Mouse (Mus musculus) gastrocnemius, postnatal 25 days (tissue): ENCODE results near the gene Zfp239. TPM values are rescaled to one million over a fixed set of nuclear protein-coding genes. Genes with fewer than 3 reads are reported as not detected.

ENCODE experiments used
- DNase-seq: peaks from one replicate; pipeline ENCODE4 v3.0.0; 2022
- total RNA-seq, 2 experiments: library from RNA; stranded (reverse); gene quantifications; 1 replicate in 1 of 2; 2 replicates in 1 of 2; pipeline ENCODE4 v1.2.3; 2021

Gene Zfp239
- total RNA-seq, 2 experiments from 2014 or later: 0.40 to 0.90 TPM

DNA sequence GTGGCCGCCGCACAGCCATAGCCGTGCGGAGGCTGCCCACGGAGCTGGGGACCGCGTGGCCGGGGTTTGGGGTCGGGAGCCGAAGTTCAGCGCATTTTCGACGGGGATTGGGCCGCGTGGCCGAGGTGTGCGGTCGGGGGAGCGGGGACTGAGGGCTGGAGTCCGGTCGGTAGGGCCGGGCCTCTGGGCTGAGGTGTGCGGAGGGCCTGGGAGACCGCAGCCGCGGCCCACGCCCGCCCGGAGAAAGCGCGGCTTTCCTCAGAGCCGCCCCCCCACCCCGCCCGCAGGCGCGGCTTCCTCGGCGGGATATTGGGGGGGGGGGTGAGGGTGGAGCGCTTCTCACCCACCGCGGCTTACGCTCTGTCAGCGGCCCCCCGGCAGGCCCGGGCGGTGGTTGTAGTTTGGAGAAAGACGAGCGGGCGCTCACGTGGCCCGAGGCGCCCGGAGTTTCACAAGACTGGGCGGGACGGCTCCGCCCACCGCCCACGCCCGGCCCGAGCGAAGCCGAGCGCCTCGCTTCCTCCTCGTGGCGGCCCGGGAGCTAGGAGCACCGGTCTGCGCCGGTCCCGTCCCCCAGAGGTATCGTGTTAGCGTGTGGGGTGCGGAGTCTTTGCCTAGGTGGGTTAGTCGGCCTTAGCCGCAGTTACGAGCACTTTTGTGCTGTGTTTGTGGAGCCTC lies 45.5 kb downstream of the Zfp239 start:
- peak; percentile 90 for DNase-seq

GRCm38 (mm10) chr6:117907979-117908355 lies 46.1 kb downstream of the Zfp239 start:
- peak; percentile 24 for DNase-seq

GRCm38 (mm10) chr6:117908424-117908900 lies 46.6 kb downstream of the Zfp239 start:
- no peak for DNase-seq

DNA sequence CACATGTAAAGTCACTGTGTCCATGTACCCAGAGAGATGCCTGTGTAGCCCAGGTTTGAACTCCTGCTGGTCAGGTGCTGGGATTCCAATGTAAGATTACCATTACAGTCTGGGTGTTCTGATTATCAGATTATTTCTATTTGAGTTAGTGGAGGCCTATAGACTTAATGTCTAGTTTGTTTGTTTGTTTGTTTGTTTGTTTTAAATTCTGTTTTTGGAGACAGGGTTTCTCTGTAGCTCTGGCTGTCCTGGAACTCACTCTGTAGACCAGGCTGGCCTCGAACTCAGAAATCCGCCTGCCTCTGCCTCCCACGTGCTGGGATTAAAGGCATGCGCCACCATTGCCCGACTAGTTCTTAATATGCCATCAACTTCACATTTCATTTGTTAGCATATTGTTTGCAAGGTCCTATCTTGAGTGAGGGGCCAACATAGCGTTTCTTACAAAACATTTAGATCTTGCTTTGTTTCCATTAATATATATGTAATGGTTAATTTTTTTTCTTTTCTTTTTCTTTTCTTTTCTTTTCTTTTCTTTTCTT lies 48.3 kb downstream of the Zfp239 start:
- no peak for DNase-seq

DNA sequence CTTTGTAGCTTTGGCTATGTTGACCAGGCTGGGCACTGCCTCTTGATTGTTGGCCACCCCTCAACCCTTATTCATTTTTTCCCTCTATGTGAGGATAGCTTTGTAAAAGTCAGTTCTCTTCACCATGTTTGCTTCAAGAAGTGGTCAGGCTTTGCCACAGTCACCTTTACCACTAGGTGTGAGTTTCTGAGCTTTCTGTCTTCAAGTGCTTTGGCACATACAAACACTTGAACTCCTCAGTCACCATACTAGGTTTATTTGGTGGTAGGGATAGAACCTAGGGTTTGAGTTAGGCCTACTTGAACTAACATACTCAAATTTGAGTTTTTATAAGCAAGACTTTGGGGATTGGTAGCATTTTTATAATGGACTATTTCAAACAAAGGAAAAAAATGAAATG lies 52.6 kb downstream of the Zfp239 start:
- no peak for DNase-seq

DNA sequence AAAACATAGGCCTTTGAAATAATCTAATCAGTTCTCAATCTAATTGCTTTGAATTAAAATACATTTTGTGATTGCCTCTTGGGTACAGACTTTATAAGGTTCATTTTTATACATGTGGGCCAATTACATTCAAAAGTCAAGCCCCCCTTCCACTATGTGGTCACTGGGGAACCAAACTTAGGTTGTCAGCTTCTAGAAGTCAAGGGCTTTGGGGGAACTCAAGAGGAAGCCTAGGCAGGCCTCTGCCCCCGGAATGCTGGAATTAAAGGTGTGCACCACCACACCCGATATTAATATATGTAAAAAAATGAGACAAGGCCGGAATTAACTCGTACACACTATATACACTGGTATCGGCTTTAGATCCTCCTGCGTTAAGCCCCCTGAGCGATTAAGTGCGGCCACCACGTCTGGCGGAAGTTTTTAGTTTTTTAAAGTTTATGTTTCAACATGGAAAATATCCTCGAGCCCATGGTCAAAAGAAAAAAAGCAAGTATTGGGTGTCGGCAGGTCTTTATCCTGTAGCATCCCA lies 54.4 kb downstream of the Zfp239 start:
- DNase-seq: no peak

DNA sequence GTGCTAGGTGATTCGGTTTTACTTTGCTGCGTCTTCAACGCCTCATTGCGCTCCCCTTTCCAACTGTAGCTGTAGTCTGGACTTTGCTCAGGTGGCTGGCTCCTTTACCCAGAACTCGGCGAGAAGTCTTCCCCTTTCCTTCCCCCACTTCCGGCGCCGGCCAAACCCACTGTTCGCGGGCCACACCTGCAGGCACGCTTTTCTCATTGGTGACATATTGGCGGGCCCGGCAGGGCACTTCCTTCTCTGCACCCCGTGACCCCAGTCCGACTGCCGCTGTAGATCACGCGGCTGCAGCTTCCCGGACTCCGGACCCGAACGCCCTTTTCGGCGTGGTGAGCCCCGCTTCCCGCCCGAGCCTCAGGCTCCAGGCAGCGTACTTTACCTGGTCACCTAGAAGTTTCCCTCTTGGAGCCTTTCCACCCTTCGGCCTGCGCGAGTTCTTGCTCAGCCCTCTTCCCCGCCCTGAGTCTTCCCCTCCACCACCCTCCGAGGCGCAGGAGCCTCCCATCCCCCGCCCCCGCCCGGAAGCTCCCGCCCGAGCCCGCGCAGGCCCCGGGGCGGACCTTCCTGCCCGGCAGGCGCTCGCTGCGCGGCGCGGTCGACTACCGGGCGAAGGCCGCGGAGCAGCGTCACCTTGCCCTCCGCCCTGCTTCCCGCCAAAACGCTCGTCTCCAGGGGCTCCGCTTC lies 55.0 kb downstream of the Zfp239 start:
- DNase-seq: peak; percentile 85

GRCm38 (mm10) chr6:117917576-117917975 lies 55.7 kb downstream of the Zfp239 start:
- peak; percentile 46 for DNase-seq

DNA sequence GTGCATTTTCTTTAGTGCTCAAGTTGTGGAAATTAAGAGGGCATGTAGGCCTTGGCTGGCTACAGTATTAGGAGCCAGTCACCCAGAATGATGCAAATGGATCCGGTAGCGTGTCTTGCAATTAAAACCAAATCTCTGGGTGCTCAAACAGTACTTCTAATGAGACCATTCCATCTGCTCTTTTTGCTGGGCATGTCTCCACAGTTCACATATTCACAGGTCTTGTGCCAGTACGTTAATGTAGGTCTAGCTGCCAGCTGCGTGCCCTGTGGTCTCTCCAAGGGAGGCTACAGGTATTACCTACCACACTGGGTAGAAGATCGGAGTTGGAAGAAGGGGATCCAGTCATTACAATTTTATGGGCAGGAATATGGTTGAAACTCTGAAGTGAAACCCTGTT lies 56.1 kb downstream of the Zfp239 start:
- DNase-seq: no peak

DNA sequence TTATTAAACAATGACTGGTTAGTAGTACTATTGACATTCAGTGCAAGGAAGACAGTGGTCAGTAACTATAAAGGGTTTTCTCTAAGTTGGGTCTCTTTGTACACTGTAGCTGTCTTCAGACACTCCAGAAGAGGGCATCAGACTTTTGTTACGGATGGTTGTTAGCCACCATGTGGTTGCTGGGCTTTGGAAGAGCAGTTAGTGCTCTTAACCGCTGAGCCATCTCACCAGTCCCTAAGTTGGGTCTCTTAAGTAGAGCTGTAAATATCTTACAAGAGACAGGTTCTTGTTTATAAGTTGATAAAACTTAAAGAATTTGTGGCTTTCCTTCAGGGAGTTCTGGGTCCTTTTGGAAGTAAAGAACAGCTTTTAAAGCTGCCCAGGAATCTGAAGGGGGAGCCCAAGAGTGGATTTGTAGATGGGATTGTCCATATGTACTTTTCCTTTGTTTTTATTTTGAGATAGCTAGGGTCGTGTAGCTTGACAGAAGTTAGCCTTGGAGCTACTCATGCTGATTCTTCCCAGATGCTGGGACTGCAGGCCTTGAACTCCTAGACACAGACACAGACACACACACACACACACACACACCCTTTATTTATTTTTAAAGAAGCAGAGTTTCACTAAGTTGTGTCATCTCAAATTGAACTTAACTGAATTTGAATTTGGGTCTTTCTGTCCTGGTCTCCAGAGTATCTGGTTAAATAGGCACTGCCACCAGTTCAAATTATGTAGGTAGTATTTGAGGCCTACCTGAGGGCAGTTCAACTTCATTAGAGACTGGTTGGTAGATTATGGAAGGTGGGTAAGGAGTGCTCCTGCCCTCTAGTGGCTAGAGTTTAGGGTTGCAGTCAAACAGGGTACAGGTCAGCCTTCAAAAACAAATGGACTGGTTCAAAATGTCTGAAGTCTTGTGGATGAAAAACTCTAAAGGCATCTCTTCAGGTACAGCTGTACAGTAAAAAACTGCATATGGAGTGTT lies 59.0 kb downstream of the Zfp239 start:
- no peak for DNase-seq

- no peak for DNase-seq
Observed at GRCm38 (mm10) chr6:117922041-117922440, 60.1 kb downstream of the Zfp239 start.

Other genes starting within 250 kb of the Zfp239 start
- 10 to 100 TPM; 36.1 to 36.6 TPM for gene Zfp637, start 20.9 kb upstream of the Zfp239 start, total RNA-seq
- gene Hnrnpf, start 38.2 kb downstream of the Zfp239 start, total RNA-seq: 10 to 100 TPM; 94.4 to 97.4 TPM
- gene Fxyd4, start 75.6 kb downstream of the Zfp239 start, total RNA-seq: not detected
- gene Rasgef1a, start 149.3 kb downstream of the Zfp239 start, total RNA-seq: under 1 TPM; 0.29 to 0.33 TPM